Mouse (Mus musculus): ENCODE measurements at regions not wholly inside any gene's neighbourhood (a gene's known extent, or its start where the extent isn't known, plus 50 kb on each side); places are given as distances from the start of the nearest gene placed in this dataset.
A peak's percentile ranks its signal among the peaks of the same experiment; 100 is the strongest.

DNA sequence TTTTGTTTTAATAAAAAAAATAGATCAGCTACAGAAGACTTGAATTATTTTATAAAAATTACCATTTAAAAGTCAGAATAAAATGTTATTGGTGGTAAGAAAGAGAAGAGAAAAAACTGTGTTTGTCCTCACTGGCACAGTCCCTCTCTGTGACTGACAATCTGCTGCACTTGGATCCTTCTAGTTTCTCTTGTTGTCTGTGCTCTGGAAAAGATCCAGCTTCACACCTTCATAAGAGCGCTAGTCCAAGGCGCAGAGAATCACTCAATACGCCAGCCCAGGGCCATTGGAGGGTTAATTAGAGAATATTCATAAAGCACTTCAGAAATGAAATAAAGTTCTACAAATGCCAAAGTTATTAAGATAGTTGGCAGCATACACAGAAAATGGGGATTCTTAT lies 153.8 kb downstream of the Lmbrd1 start:
- DNase-seq (ENCODE audit: extremely low spot score) = no peak

DNA sequence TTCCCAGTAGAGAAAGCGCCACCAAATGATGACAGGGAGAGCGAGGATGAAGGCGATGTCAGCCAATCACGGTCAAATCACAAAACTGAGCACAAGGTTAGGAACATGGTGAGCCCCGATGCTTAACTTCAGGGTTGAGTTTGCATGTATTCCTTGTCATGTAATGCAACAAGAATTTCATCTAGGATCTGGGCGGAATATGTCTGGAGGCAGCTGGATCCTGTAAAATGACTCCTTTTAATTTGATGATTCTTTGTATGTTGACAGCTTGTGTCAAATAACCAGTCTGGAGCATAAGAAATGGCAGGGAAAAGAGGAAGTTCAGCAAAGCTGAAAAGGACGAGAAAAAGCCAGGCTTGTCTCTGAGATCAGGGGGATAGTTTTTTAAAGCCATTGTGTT lies 188.4 kb downstream of the Lmbrd1 start:
- DNase-seq (ENCODE audit: extremely low spot score) = no peak

DNA sequence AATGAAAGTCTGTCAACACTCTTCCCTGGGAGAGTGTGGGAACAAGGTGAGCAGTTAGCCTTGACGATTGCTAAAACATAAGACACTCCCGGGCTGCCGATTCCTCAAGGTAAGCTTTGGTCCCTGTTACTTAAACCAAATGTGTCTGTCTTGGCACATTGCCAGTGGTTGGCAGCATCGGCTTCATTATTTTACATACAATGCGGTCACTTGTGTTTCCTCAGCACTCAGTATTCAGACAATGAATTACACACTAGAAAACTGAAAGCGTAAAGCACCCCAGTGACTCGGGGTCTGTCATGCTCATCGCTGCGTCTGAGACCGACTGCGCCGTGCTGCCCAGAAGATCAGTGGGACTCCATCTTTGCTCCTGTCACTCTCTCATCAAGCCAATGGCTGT lies 191.3 kb downstream of the Lmbrd1 start:
- DNase-seq (ENCODE audit: extremely low spot score) = no peak

DNA sequence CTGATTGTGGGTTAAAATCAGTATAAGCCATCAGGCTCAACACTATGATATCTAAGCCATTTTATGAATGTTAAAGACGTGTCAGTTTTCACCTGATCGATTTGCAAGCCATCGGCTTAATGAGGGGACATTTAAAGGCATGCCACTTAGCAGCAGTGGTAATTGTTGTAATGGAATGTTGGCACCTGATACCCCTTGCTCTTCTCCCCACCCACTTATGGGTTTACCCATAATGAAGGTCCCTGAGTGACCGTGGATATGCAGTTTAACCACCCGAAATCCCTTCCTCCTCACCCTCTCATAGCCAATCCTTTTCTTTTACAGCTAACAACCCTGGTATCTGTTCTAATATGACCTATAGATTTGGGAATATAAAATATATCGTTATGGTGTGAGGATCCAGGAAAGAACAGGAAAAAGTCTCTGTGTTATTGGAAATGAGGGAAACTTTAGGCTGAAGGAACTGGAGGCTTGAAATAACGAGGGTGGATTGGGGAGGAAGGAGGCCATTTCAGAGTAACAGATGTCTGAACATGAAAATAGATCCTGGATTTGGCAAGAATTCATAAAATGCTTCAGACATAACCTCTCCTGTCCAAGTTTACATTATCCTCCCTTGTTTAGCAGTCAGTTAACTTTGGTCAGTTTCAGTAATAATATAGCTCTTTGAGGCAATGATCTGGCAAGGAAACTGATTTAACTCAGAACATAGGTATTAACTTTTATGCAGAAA lies 192.4 kb downstream of the Lmbrd1 start:
- no peak for DNase-seq (ENCODE audit: extremely low spot score)

DNA sequence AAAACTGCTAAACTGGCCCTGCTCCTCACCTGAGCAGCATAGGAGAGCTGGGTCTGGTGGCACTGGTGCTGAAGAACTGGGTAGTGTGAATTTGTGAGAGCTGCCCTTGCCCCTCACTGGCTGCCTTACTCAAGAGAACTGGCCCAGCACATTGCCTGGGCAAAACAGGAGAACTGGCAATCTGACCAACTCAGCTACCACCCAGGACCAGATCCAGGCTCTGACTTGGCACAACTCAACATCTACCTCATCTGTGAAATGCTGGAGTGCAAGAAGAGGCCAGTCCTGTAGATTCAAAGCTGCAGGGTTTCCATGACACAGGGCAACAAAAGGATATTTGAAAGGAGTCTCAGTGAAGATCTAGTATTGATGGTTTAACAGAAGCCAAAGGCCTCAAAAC lies 198.6 kb downstream of the Lmbrd1 start:
- no peak for DNase-seq (ENCODE audit: extremely low spot score)

DNA sequence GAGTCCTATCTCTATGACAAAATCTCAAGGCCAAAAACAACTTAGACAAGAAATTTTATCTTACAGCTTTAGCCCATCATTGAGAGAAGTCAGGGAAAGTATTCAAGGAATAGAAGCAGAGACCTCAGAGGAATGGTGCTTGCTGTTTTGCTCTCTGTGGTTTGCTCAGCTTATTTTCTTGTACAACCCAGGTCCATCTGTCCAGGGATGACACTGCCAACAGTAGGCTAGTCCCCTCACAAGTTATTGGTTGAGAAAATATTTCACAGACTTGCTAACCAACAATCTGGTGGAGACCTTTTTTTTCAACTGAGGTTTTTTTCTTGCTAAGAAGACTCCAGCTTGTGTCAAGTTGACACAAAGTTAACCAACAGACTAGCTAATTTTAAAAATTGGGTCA lies 205.2 kb downstream of the Lmbrd1 start:
- no peak for DNase-seq (ENCODE audit: extremely low spot score)

DNA sequence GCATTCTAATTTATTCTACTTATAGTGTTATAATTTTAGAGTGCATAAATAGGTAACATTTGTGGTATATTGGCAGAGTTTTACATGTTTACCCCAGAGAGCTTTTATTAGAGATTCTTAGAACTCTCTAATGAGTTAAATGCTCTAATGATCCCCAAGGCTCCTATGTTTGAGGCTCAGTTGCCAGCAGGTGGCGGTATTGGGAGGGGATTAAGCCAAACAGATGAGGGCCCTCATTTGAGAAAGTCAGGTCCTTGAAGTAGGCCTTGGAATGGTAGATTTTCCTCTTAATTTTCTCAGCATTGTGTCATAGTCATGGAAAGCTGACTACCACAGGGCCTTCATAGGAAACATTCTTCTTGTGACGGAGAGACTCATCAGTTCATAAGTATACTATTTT lies 222.8 kb downstream of the Lmbrd1 start:
- DNase-seq (ENCODE audit: extremely low spot score) = peak; percentile 41

DNA sequence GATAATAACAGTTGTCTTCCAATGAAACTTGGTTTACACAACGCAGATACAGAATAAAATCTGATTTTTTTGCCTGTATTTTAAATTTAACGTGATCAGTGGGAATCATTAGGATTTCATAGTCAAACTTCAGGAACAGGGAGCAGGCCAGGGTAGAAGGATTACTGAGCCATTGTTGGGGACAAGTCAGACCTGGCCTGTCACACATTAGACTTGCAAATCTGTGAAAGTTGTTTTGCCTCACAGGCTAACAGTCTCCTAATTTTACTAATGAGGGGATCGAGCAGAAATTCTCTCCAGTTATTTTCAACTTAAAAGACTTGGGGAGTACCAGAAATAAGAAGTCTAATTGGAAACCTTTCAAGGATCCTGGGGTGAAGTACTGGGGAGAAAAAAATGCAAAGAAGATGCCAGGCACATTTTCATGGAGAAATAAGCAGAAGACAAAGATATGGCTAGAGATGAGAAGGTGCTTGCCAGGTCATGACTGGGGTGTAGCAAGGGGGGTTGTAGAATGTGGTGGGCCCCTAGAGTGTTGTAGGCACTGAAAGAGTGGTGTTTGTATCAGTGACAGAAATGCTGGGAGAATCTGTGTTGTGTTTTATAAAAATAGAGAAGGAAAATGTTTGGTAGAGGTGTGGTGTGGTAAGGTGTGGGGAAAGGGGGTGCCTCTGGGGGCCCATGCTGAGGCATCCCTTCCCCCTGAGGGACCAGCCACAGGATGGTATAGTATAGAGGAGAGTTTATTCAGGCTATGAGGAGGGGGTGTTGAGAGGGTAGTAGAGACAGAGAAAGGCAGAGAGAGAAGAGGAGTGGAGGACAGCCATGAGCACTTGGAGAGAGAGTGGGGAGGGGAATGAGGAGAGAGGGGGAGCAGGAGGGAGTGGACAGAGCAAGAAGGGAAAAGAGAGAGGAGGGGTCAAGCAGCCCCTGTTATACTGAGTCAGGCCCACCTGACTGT lies 260.2 kb downstream of the Lmbrd1 start:
- no peak for DNase-seq (ENCODE audit: extremely low spot score)

DNA sequence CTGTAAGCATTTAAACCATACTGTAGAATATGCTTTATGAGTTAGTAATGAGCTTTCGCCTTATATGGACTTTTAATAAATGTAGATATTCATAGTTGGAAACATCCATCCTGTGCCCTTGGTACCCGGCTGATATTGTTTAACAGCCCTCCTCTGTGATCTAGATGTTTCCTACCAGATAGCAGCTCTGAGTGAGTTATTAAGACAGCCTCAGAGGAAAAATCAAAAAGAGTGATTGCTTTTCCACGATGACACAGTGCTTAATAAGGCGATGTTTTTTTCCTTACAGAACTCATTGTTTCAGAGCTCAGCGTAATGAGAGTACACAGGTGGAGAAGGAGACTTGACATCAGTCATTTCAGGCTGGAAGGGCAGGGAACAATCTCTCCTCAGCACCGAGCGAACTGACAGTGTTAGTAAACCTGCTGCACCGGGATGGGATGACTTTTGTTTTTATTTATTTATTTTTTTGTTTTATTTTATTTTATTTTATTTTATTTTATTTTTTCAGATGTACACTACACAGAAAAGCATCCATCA lies 264.4 kb downstream of the Lmbrd1 start:
- no peak for DNase-seq (ENCODE audit: extremely low spot score)

DNA sequence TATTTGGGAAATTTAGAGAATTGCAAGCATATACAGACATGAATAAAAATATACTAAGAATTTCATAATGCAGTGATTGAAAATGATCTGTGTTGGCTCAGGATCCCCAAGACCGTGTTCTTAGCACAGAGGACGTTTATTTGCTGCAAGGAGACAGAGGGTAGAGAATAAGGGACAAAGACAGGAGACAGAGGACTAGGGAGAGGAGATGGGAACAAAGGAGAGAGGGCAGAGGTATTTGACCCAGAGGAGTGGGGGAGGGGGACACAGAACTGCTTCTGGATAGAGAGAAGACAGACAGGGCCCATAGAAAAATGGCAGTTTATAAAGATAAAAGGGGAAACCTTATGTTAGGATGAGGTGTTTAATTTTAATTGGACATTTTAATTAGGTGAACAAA lies 265.0 kb downstream of the Lmbrd1 start:
- no peak for DNase-seq (ENCODE audit: extremely low spot score)

DNA sequence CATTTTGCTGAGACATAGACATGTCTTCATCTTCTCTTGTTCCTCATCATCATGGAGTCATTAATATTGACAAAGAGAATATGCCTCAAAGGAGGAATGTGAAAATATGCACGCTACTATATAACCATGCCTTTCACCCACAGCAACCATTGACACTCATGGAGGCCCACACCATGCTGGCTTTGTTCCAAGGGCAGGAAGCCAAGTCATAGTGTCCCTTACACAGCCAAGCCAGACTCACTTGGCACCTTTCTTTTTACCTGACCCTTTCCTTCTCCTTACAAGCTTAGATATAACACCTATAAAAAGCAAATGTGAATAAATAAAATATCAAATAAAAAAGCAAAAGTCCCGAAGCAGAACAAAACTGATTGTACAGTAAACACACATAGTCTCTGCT lies 294.3 kb downstream of the Lmbrd1 start:
- DNase-seq (ENCODE audit: extremely low spot score) = no peak

DNA sequence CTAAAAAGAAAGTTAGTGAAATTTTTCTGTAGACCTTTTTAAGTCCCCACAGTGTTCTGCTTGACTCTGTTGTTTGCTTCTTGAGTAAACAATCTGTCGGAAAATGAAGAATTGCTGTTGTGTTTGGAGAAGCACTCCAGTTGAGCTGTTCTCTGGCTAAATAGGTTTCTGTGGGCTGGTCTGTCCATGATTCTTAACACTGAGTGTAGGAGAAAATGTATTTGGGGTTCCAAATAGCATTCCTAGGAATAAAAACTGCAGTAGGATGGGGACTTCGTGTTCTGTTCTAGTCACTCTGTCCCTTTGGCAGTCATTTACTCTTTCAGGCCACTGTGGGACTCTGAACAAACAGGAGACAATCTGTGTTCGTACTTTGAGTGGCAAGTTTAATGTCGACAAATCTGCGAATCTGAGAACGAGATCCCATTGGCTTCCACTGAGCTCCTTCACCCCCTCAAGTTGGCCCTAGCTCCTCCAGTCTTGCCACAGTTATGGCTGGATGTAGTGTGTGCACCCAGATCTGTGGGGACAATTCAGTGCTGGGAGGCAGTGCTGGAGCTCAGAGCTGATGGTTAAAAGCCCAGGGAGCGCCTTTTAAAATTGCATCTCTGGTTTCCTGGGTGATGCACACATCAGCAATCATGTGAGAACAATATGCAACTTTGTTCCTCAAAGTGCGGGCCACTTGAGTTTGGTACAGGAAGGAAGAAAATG lies 330.2 kb downstream of the Lmbrd1 start:
- no peak for DNase-seq (ENCODE audit: extremely low spot score)

DNA sequence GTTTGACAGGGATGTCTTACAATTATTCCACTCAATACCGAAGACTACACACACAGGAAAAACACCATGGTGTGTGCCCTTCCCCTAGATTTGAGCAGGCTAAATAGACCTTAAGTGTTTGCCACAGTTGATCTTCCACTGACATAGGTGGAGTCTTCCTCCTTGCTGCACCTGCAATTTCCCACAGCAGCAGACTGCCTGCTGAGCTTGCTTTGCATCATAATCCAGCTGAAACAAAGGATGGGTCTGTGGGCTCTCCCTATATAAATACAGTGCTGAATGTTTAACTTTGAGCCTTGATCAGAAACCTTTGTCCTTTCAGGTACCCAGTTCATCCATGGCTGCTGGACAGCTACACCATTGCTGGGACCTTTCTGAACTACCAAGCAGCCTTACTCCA lies 334.3 kb downstream of the Lmbrd1 start:
- DNase-seq (ENCODE audit: extremely low spot score) = no peak

Data from embryo, embryonic 9.5 days (tissue).